In genomic region chr16:85133468-85133881, GRCm38 (mm10) we compare ENCODE assay signal across 10 mouse cellular contexts. TPM values are rescaled to one million over a fixed set of nuclear protein-coding genes. Genes with fewer than 3 reads are reported as not detected.
DNase-seq lines count a peak whose midpoint lies in the region; ATAC-seq and TF ChIP-seq lines count a peak whose summit lies in the region.
"Had no signal": no experiment of that assay in that cellular context is flagged by ENCODE, and none has a peak within 500 bp of the region (broad histone marks: within the 10 kb centered on the region; RNA-seq: fewer than 3 reads in every experiment).

No protein-coding gene starts in this region.

- 68% methylated on average over 5 of the region's 5 CpGs for WGBS in midbrain, embryonic 12.5 days
- 76% methylated on average over 5 of the region's 5 CpGs for WGBS in midbrain, embryonic 14.5 days
- 67% methylated on average over 5 of the region's 5 CpGs for WGBS in hindbrain, embryonic 12.5 days

- no peak overlapping the region for H3K4me3 ChIP-seq in midbrain, embryonic 12.5 days
- H3K4me3 ChIP-seq in midbrain, embryonic 14.5 days (replicated peaks; ENCODE audit: low read depth, low read length) = no peak overlapping the region
- no peak overlapping the region for H3K4me3 ChIP-seq in embryonic fibroblast, embryonic 13.5 days (ENCODE audit: insufficient read depth, low read length)
- H3K4me3 ChIP-seq in hindbrain, embryonic 12.5 days = no peak overlapping the region

- no peak for DNase-seq in midbrain, embryonic 14.5 days
- DNase-seq in liver = peak; percentile 20
- peak; percentile 81 for DNase-seq in skeletal muscle tissue, adult 2 months (ENCODE audit: low read depth, low spot score)
- DNase-seq in c-Kit-positive CD71-positive TER-119-positive erythroid progenitor cells, embryonic 14.5 days (ENCODE audit: low spot score) = no peak
- no peak for DNase-seq in retina, embryonic 14.5 days (ENCODE audit: low spot score)

- no peak for TF ChIP-seq CTCF in embryonic fibroblast, embryonic 13.5 days (IDR thresholded peaks at IDR 0.05; ENCODE audit: borderline replicate concordance, insufficient read depth, low read length)

- H3K4me1 ChIP-seq in midbrain, embryonic 12.5 days = peaks cover 14% of the 10 kb centered on the region
- peaks cover 3% of the 10 kb centered on the region; the same call in 1 of the 2 replicates for H3K4me1 ChIP-seq in midbrain, embryonic 14.5 days (ENCODE audit: control insufficient read depth, insufficient read depth, low read length)
- H3K4me1 ChIP-seq in embryonic fibroblast, embryonic 13.5 days (ENCODE audit: control insufficient read depth, insufficient read depth, low read length) = peaks cover 26% of the 10 kb centered on the region
- H3K4me1 ChIP-seq in hindbrain, embryonic 12.5 days = peaks cover 21% of the 10 kb centered on the region

- H3K9ac ChIP-seq in midbrain, embryonic 12.5 days (replicated peaks) = no peak overlapping the region
- no peak overlapping the region for H3K9ac ChIP-seq in midbrain, embryonic 14.5 days (replicated peaks; ENCODE audit: low read length)
- H3K9ac ChIP-seq in hindbrain, embryonic 12.5 days = no peak overlapping the region

- no peaks in the 10 kb centered on the region for H3K27me3 ChIP-seq in midbrain, embryonic 12.5 days
- H3K27me3 ChIP-seq in midbrain, embryonic 14.5 days (ENCODE audit: control insufficient read depth, insufficient read depth, low read length) = no peaks in the 10 kb centered on the region
- no peaks in the 10 kb centered on the region for H3K27me3 ChIP-seq in hindbrain, embryonic 12.5 days

- H3K9me3 ChIP-seq in midbrain, embryonic 12.5 days = no peaks in the 10 kb centered on the region
- no peaks in the 10 kb centered on the region for H3K9me3 ChIP-seq in midbrain, embryonic 14.5 days (ENCODE audit: control insufficient read depth, low read length)
- no peaks in the 10 kb centered on the region for H3K9me3 ChIP-seq in hindbrain, embryonic 12.5 days (replicated peaks)

- TF ChIP-seq POLR2A in embryonic fibroblast, embryonic 13.5 days (IDR thresholded peaks at IDR 0.05; ENCODE audit: low read depth, low read length) = no peak

- H3K27ac ChIP-seq in midbrain, embryonic 12.5 days (replicated peaks) = peak overlapping the region; percentile 20
- H3K27ac ChIP-seq in midbrain, embryonic 14.5 days (replicated peaks; ENCODE audit: low read depth, low read length) = no peak overlapping the region
- peak overlapping the region; percentile 79 for H3K27ac ChIP-seq in embryonic fibroblast, embryonic 13.5 days (ENCODE audit: insufficient read depth, low read length)
- H3K27ac ChIP-seq in hindbrain, embryonic 12.5 days = peak overlapping the region; percentile 9; the same call in 1 of the 2 replicates
- H3K27ac ChIP-seq: macrophage had no signal

- no peak overlapping the region for H3K4me2 ChIP-seq in midbrain, embryonic 12.5 days (replicated peaks)
- no peak overlapping the region for H3K4me2 ChIP-seq in midbrain, embryonic 14.5 days (ENCODE audit: low read length)
- peak overlapping the region; percentile 15; the same call in 1 of the 2 replicates for H3K4me2 ChIP-seq in hindbrain, embryonic 12.5 days (replicated peaks)

- H3K36me3 ChIP-seq in midbrain, embryonic 12.5 days = no peaks in the 10 kb centered on the region; the same call in 1 of the 2 replicates
- H3K36me3 ChIP-seq in midbrain, embryonic 14.5 days (ENCODE audit: control insufficient read depth, insufficient read depth, low read length) = no peaks in the 10 kb centered on the region
- no peaks in the 10 kb centered on the region; the same call in 1 of the 2 replicates for H3K36me3 ChIP-seq in hindbrain, embryonic 12.5 days
- H3K36me3 ChIP-seq: G1E had no signal

- no peak for ATAC-seq in midbrain, embryonic 12.5 days (ENCODE audit: low FRiP score, low read depth)
- ATAC-seq in midbrain, embryonic 14.5 days (ENCODE audit: low FRiP score, low TSS enrichment) = no peak
- ATAC-seq in hindbrain, embryonic 12.5 days (ENCODE audit: low FRiP score) = no peak

RNA-seq across cellular contexts. Expression of gene App, which starts 40.1 kb away (rescaled TPM):
- polyA plus RNA-seq in midbrain, embryonic 12.5 days (2016; fragmentation: Nextera tagmentation; extraction: Ambion mirVana) = 218 and 220 TPM in 2 replicates
- polyA plus RNA-seq in midbrain, embryonic 14.5 days (2014; fragmentation: Nextera tagmentation; extraction: Ambion mirVana) = 327 and 339 TPM in 2 replicates
- polyA plus RNA-seq in embryonic fibroblast, embryonic 13.5 days (2011; ENCODE audit: insufficient read length, low read depth, missing spikeins) = 740 and 800 TPM in 2 replicates
- 313 and 317 TPM in 2 replicates for polyA plus RNA-seq in hindbrain, embryonic 12.5 days (2016; fragmentation: Nextera tagmentation; extraction: Ambion mirVana)
- polyA plus RNA-seq: G1E had no signal

Comparison
In these comparisons a context has a peak if more than half of its experiments do, and no peak if none do; other contexts are left out.
1. DNase-seq: peak in liver (single experiment) and skeletal muscle tissue, adult 2 months (single experiment); none in midbrain, embryonic 14.5 days (single experiment), c-Kit-positive CD71-positive TER-119-positive erythroid progenitor cells, embryonic 14.5 days (single experiment) and retina, embryonic 14.5 days (single experiment).